Mouse (Mus musculus) retina, postnatal 7 days (tissue): Measurements from ENCODE around the gene Otx1.

Source experiments
- DNase-seq: peaks from one replicate; pipeline ENCODE4 v3.0.0-alpha.2; 2012; ENCODE audit warnings: low read depth, low spot score

The Otx1 gene

GRCm38 (mm10) chr11:22002783-22003340 is at the start of gene Otx1:
Otx1 (minus strand) TSS chr11:22002897.
- DNase-seq: no peak

GRCm38 (mm10) chr11:22050864-22051263 is 48.2 kb upstream of the Otx1 start:
- no peak for DNase-seq

GRCm38 (mm10) chr11:22039854-22040426 is 37.2 kb upstream of the Otx1 start:
- DNase-seq: no peak

- no peak for DNase-seq
Observed at GRCm38 (mm10) chr11:22034564-22035105, 31.9 kb upstream of the Otx1 start.

- DNase-seq: no peak
Observed at GRCm38 (mm10) chr11:22033582-22033981, 30.9 kb upstream of the Otx1 start.

GRCm38 (mm10) chr11:22020602-22021001 is 17.9 kb upstream of the Otx1 start:
- DNase-seq: no peak

- DNase-seq: no peak
Observed at GRCm38 (mm10) chr11:22017444-22017843, 14.7 kb upstream of the Otx1 start.

GRCm38 (mm10) chr11:22016341-22016740 is 13.6 kb upstream of the Otx1 start:
- DNase-seq: no peak

GRCm38 (mm10) chr11:22008817-22009216 is 6.1 kb upstream of the Otx1 start:
- DNase-seq: no peak

GRCm38 (mm10) chr11:22008129-22008596 is 5.5 kb upstream of the Otx1 start:
- DNase-seq: no peak

- no peak for DNase-seq
Observed at GRCm38 (mm10) chr11:22007781-22008110, 5.0 kb upstream of the Otx1 start.

GRCm38 (mm10) chr11:22007088-22007780 is 4.5 kb upstream of the Otx1 start:
- DNase-seq: no peak

- DNase-seq: no peak
Observed at GRCm38 (mm10) chr11:22006471-22007087, 3.9 kb upstream of the Otx1 start.

- DNase-seq: no peak
Observed at GRCm38 (mm10) chr11:22005281-22005870, 2.7 kb upstream of the Otx1 start.

- DNase-seq: no peak
Observed at GRCm38 (mm10) chr11:22004331-22004841, 1.7 kb upstream of the Otx1 start.

GRCm38 (mm10) chr11:22003341-22003981 is 764 bp upstream of the Otx1 start:
- no peak for DNase-seq

GRCm38 (mm10) chr11:22002062-22002782 is 475 bp downstream of the Otx1 start:
- DNase-seq: no peak

GRCm38 (mm10) chr11:22001321-22002061 is 1.2 kb downstream of the Otx1 start:
- DNase-seq: no peak

- DNase-seq: no peak
Observed at GRCm38 (mm10) chr11:22000316-22001076, 2.2 kb downstream of the Otx1 start.
